In genomic region chr1:165874645-165875044, GRCm38 (mm10) we compare ENCODE assay signal across 17 mouse cellular contexts.
DNase-seq lines count a peak whose midpoint lies in the region; ATAC-seq and TF ChIP-seq lines count a peak whose summit lies in the region.
"Had no signal": no experiment of that assay in that cellular context is flagged by ENCODE, and none has a peak within 500 bp of the region (broad histone marks: within the 10 kb centered on the region; RNA-seq: fewer than 3 reads in every experiment).

No protein-coding gene starts in this region.

- 70% methylated on average over 8 of the region's 8 CpGs for WGBS in liver, embryonic 12.5 days (ENCODE audit: insufficient replicate concordance)
- 47% methylated on average over 8 of the region's 8 CpGs for WGBS in intestine, embryonic 16.5 days
- 49% methylated on average over 8 of the region's 8 CpGs for WGBS in stomach, postnatal 0 days

- no peak for TF ChIP-seq CTCF in stomach, postnatal 0 days (IDR thresholded peaks at IDR 0.05; ENCODE audit: low read depth)

- H3K36me3 ChIP-seq in liver, embryonic 12.5 days = peaks cover 41% of the 10 kb centered on the region
- 0 out of 2 replicates have a peak, but pooled peaks cover 7% of the 10 kb centered on the region for H3K36me3 ChIP-seq in intestine, embryonic 16.5 days (ENCODE audit: control insufficient read depth, insufficient read depth, low read length)
- 0 out of 2 replicates have a peak, but pooled peaks cover 3% of the 10 kb centered on the region for H3K36me3 ChIP-seq in stomach, postnatal 0 days (ENCODE audit: control insufficient read depth, insufficient read depth, low read length)

- H3K9me3 ChIP-seq in liver, embryonic 12.5 days (replicated peaks) = no peaks in the 10 kb centered on the region
- no peaks in the 10 kb centered on the region for H3K9me3 ChIP-seq in intestine, embryonic 16.5 days (ENCODE audit: control insufficient read depth, low read length)
- H3K9me3 ChIP-seq in stomach, postnatal 0 days (ENCODE audit: control insufficient read depth, low read length) = no peaks in the 10 kb centered on the region
- H3K9me3 ChIP-seq: embryonic facial prominence, embryonic 13.5 days; forebrain, embryonic 12.5 days; midbrain, embryonic 13.5 days had no signal

- no peak overlapping the region for H3K4me2 ChIP-seq in liver, embryonic 12.5 days
- no peak overlapping the region for H3K4me2 ChIP-seq in intestine, embryonic 16.5 days (ENCODE audit: low read depth, low read length)
- H3K4me2 ChIP-seq in stomach, postnatal 0 days (replicated peaks; ENCODE audit: low read depth) = no peak overlapping the region
- H3K4me2 ChIP-seq: embryonic facial prominence, embryonic 13.5 days; forebrain, embryonic 12.5 days; midbrain, embryonic 13.5 days had no signal

- H3K4me1 ChIP-seq in liver, embryonic 12.5 days = peaks cover 12% of the 10 kb centered on the region
- H3K4me1 ChIP-seq in intestine, embryonic 16.5 days (ENCODE audit: control insufficient read depth, insufficient read depth, low read length) = no peaks in the 10 kb centered on the region
- no peaks in the 10 kb centered on the region for H3K4me1 ChIP-seq in stomach, postnatal 0 days (replicated peaks; ENCODE audit: control insufficient read depth, insufficient read depth)
- H3K4me1 ChIP-seq: embryonic facial prominence, embryonic 13.5 days had no signal

- H3K4me3 ChIP-seq in liver, embryonic 12.5 days = no peak overlapping the region
- no peak overlapping the region for H3K4me3 ChIP-seq in intestine, embryonic 16.5 days (ENCODE audit: low read length)
- no peak overlapping the region for H3K4me3 ChIP-seq in stomach, postnatal 0 days (ENCODE audit: low read depth, low read length)
- H3K4me3 ChIP-seq: embryonic facial prominence, embryonic 13.5 days; forebrain, embryonic 12.5 days; midbrain, embryonic 13.5 days had no signal

- no peak overlapping the region for H3K9ac ChIP-seq in liver, embryonic 12.5 days
- H3K9ac ChIP-seq in intestine, embryonic 16.5 days (ENCODE audit: low read depth, low read length) = no peak overlapping the region
- no peak overlapping the region for H3K9ac ChIP-seq in stomach, postnatal 0 days (ENCODE audit: low read length)
- H3K9ac ChIP-seq: embryonic facial prominence, embryonic 13.5 days; forebrain, embryonic 12.5 days; midbrain, embryonic 13.5 days had no signal

- no peak for TF ChIP-seq EP300 in stomach, postnatal 0 days (optimal IDR thresholded peaks at IDR 0.05)

- H3K27me3 ChIP-seq in liver, embryonic 12.5 days (replicated peaks) = no peaks in the 10 kb centered on the region
- no peaks in the 10 kb centered on the region for H3K27me3 ChIP-seq in intestine, embryonic 16.5 days (replicated peaks; ENCODE audit: control insufficient read depth, insufficient read depth, low read length)
- no peaks in the 10 kb centered on the region for H3K27me3 ChIP-seq in stomach, postnatal 0 days (ENCODE audit: control insufficient read depth, insufficient read depth, low read length)
- H3K27me3 ChIP-seq: embryonic facial prominence, embryonic 13.5 days; forebrain, embryonic 12.5 days; midbrain, embryonic 13.5 days had no signal

- peak; percentile 47; the same call in 1 of the 2 replicates for ATAC-seq in liver, embryonic 12.5 days
- ATAC-seq in intestine, embryonic 16.5 days = peak; percentile 67
- ATAC-seq in stomach, postnatal 0 days (ENCODE audit: low FRiP score, low TSS enrichment) = peak; percentile 54; the same call in 1 of the 2 replicates
- ATAC-seq: hindbrain, postnatal 0 days; midbrain, embryonic 13.5 days had no signal

- no peak overlapping the region for H3K27ac ChIP-seq in liver, embryonic 12.5 days
- H3K27ac ChIP-seq in intestine, embryonic 16.5 days (ENCODE audit: low read length) = no peak overlapping the region
- no peak overlapping the region for H3K27ac ChIP-seq in stomach, postnatal 0 days (replicated peaks)
- H3K27ac ChIP-seq: embryonic facial prominence, embryonic 13.5 days; forebrain, embryonic 12.5 days; hindbrain, postnatal 0 days; macrophage; midbrain, embryonic 13.5 days had no signal

- DNase-seq in liver = no peak
- DNase-seq in lung, postnatal 14 days = peak; percentile 46
- DNase-seq in stomach, postnatal 0 days (ENCODE audit: low spot score) = no peak
- no peak for DNase-seq in adrenal gland, postnatal 25 days
- DNase-seq in kidney, postnatal 4 days = no peak
- DNase-seq: cerebellum, adult 11 months; cerebellum, postnatal 36 days; heart, adult 18-20 months; right cerebral cortex, postnatal 14 days; thymus, adult 18-20 months had no signal
